Mouse (Mus musculus) effector memory CD4-positive, alpha-beta T cell, adult 5 months (primary cell): ENCODE data around the gene Epsti1. TPM values are rescaled to one million over a fixed set of nuclear protein-coding genes. Genes with fewer than 3 reads are reported as not detected.

ENCODE experiments used
- polyA plus RNA-seq: library from polyadenylated mRNA; unstranded; fragments of 100-300 nt; shearing (Covaris generic); gene quantifications from one replicate; pipeline ENCODE4 v1.2.1, GENCODE M21; 2017

Epsti1 gene
- 120 TPM for polyA plus RNA-seq

GRCm38 (mm10) chr14:77904171-77904762 lies at the start of gene Epsti1:
Gene Epsti1 (plus strand): TSS chr14:77904239.

GRCm38 (mm10) chr14:77874304-77875241 lies 29.5 kb upstream of the Epsti1 start, which contains the start of gene Dnajc15:
Gene Dnajc15 (minus strand): TSS chr14:77875125.

Other genes with a start within 250 kb of the Epsti1 start
- 169 TPM for gene Dnajc15, start 29.1 kb upstream of the Epsti1 start, polyA plus RNA-seq
- not detected for gene Fam216b, start 184.8 kb downstream of the Epsti1 start, polyA plus RNA-seq